ENCODE assay signal across 9 mouse cellular contexts in the genomic region with DNA sequence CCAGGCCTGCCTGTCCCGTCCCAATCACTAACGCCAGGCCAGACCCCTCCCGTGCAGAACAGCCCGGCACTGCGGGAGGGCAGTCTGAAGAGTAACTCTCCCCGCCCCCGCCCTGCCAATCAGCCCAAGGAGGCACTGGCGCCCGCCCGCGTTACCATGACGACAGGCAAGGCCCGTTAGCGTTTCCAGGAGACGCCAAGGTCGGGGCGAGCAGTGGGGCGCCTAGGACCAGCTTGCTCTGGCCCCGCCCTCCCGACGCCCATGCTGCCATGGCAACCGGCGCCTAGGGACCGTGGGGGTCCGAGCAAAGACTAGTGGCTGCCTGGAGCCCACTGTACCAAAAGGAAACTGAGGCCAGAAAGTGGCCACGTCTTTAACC. TPM values are rescaled to one million over a fixed set of nuclear protein-coding genes. Genes with fewer than 3 reads are reported as not detected.
DNase-seq lines count a peak whose midpoint lies in the region; ATAC-seq and TF ChIP-seq lines count a peak whose summit lies in the region.
"Had no signal": no experiment of that assay in that cellular context is flagged by ENCODE, and none has a peak within 500 bp of the region (broad histone marks: within the 10 kb centered on the region; RNA-seq: fewer than 3 reads in every experiment).

No protein-coding gene starts in this region.

- peak overlapping the region; percentile 50 for H3K4me2 ChIP-seq in intestine, embryonic 15.5 days (replicated peaks)

- intact Hi-C loops in left cerebral cortex, postnatal 4 days (cut with DNase I), result no loop called here

- no peaks in the 10 kb centered on the region for H3K27me3 ChIP-seq in intestine, embryonic 15.5 days (replicated peaks)
- H3K27me3 ChIP-seq in small intestine, adult 2 months (ENCODE audit: control insufficient read depth, insufficient read depth, low read length), result no peaks in the 10 kb centered on the region
- H3K27me3 ChIP-seq: CH12.LX had no signal

- ATAC-seq in intestine, embryonic 15.5 days, result peak; percentile 48
- ATAC-seq in megakaryocyte-erythroid progenitor cell, adult 5-6 weeks (replicated peaks; ENCODE audit: low FRiP score, low TSS enrichment, poor library complexity, severe bottlenecking), result peak; percentile 58

- peaks cover 50% of the 10 kb centered on the region for H3K4me1 ChIP-seq in intestine, embryonic 15.5 days (replicated peaks)
- H3K4me1 ChIP-seq in small intestine, adult 2 months (ENCODE audit: control insufficient read depth, insufficient read depth, insufficient read length, low read length), result peaks cover 6% of the 10 kb centered on the region

- TF ChIP-seq POLR2A in small intestine, adult 2 months (IDR thresholded peaks at IDR 0.05; ENCODE audit: low read depth, low read length), result no peak

- peak overlapping the region; percentile 5; the same call in 1 of the 2 replicates for H3K9ac ChIP-seq in intestine, embryonic 15.5 days

- H3K36me3 ChIP-seq in intestine, embryonic 15.5 days, result peaks cover 14% of the 10 kb centered on the region
- peaks cover 12% of the 10 kb centered on the region; the same call in 1 of the 2 replicates for H3K36me3 ChIP-seq in small intestine, adult 2 months (ENCODE audit: control insufficient read depth, insufficient read depth, low read length)

- peak overlapping the region; percentile 4; the same call in 1 of the 2 replicates for H3K4me3 ChIP-seq in intestine, embryonic 15.5 days (replicated peaks)
- 0 out of 2 replicates have a peak overlapping the region, but pooled peaks have one; percentile 14 for H3K4me3 ChIP-seq in small intestine, adult 2 months (ENCODE audit: low read depth, low read length)

- peak; percentile 80 to 87 for DNase-seq in left cerebral cortex, adult 18-20 months (ENCODE audit: low spot score in 2 of 2)
- no peak for DNase-seq in left cerebral cortex, adult 11 months (ENCODE audit: low spot score)
- DNase-seq in cerebellum, postnatal 4 days (ENCODE audit: low spot score in 2 of 2), result peak; percentile 79 to 93
- DNase-seq in gastrocnemius, postnatal 10 days, result peak; percentile 70
- DNase-seq in left cerebral cortex, postnatal 4 days, result peak; percentile 98

- TF ChIP-seq CTCF in small intestine, adult 2 months (IDR thresholded peaks at IDR 0.05; ENCODE audit: extremely low read depth, insufficient read length, insufficient replicate concordance, low read depth, low read length), result no peak

- H3K27ac ChIP-seq in intestine, embryonic 15.5 days, result peak overlapping the region; percentile 24; the same call in 1 of the 2 replicates
- H3K27ac ChIP-seq in small intestine, adult 2 months (ENCODE audit: insufficient read depth, low read depth, low read length), result no peak overlapping the region

- no peaks in the 10 kb centered on the region for H3K9me3 ChIP-seq in intestine, embryonic 15.5 days

- WGBS in intestine, embryonic 15.5 days, result 1% methylated on average over 26 of the region's 26 CpGs
- WGBS in small intestine, adult 2 months, result 16% methylated on average over 26 of the region's 26 CpGs

RNA-seq across cellular contexts. Expression of a gene that starts 7.1 kb away (rescaled TPM):
- total RNA-seq in left cerebral cortex, adult 18-20 months (2021), result 10 to 100 TPM; 50.4 to 60.8 TPM
- 10 to 100 TPM; 30.0 to 31.6 TPM for total RNA-seq in gastrocnemius, postnatal 10 days (2021)
- polyA plus RNA-seq in intestine, embryonic 15.5 days (2015; fragmentation: Nextera tagmentation; extraction: Ambion mirVana), result 123 and 130 TPM in 2 replicates
- 10 to 100 TPM; 87.9 to 88.5 TPM for total RNA-seq in left cerebral cortex, postnatal 4 days (2021)
- 74.1 and 91.0 TPM in 2 replicates for total RNA-seq in megakaryocyte-erythroid progenitor cell, adult 5-6 weeks (2014; fragmentation: Nextera tagmentation)
- total RNA-seq in megakaryocyte-erythroid progenitor cell, adult 5-6 weeks (2017), result 36.5 and 51.5 TPM in 2 replicates
- 61.8 and 92.4 TPM in 2 replicates for polyA plus RNA-seq in small intestine, adult 2 months (2012; rRNA removed)

RNA-seq across cellular contexts. Expression of a gene that starts 7.4 kb away (rescaled TPM):
- 100 to 1,000 TPM; 250 to 264 TPM for total RNA-seq in left cerebral cortex, adult 18-20 months (2021)
- total RNA-seq in gastrocnemius, postnatal 10 days (2021), result 10 to 100 TPM; 31.1 to 40.1 TPM
- polyA plus RNA-seq in intestine, embryonic 15.5 days (2015; fragmentation: Nextera tagmentation; extraction: Ambion mirVana), result 86.9 and 91.7 TPM in 2 replicates
- total RNA-seq in left cerebral cortex, postnatal 4 days (2021), result 100 to 1,000 TPM; 156 to 193 TPM
- total RNA-seq in megakaryocyte-erythroid progenitor cell, adult 5-6 weeks (2014; fragmentation: Nextera tagmentation), result 39.7 and 83.5 TPM in 2 replicates
- 77.5 and 98.5 TPM in 2 replicates for total RNA-seq in megakaryocyte-erythroid progenitor cell, adult 5-6 weeks (2017)
- 81.7 and 138 TPM in 2 replicates for polyA plus RNA-seq in small intestine, adult 2 months (2012; rRNA removed)

RNA-seq across cellular contexts. Expression of a gene that starts 14.7 kb away (rescaled TPM):
- 1 to 10 TPM in 1 of 2 experiments, under 1 TPM in 1; 0.70 to 1.0 TPM for total RNA-seq in left cerebral cortex, adult 18-20 months (2021)
- total RNA-seq in gastrocnemius, postnatal 10 days (2021), result 1 to 10 TPM; 1.2 to 3.0 TPM
- polyA plus RNA-seq in intestine, embryonic 15.5 days (2015; fragmentation: Nextera tagmentation; extraction: Ambion mirVana), result 2.4 and 2.5 TPM in 2 replicates
- 1 to 10 TPM; 1.1 to 1.3 TPM for total RNA-seq in left cerebral cortex, postnatal 4 days (2021)
- 0.37 and 0.69 TPM in 2 replicates for total RNA-seq in megakaryocyte-erythroid progenitor cell, adult 5-6 weeks (2014; fragmentation: Nextera tagmentation)
- total RNA-seq in megakaryocyte-erythroid progenitor cell, adult 5-6 weeks (2017), result 0.15 and 0.61 TPM in 2 replicates
- polyA plus RNA-seq in small intestine, adult 2 months (2012; rRNA removed), result 6.7 and 7.1 TPM in 2 replicates

RNA-seq across cellular contexts. Expression of a gene that starts 31.0 kb away (rescaled TPM):
- not detected for total RNA-seq in left cerebral cortex, adult 18-20 months (2021)
- total RNA-seq in gastrocnemius, postnatal 10 days (2021), result not detected
- 2.3 and 2.9 TPM in 2 replicates for polyA plus RNA-seq in intestine, embryonic 15.5 days (2015; fragmentation: Nextera tagmentation; extraction: Ambion mirVana)
- not detected for total RNA-seq in left cerebral cortex, postnatal 4 days (2021)
- not detected in 2 replicates for total RNA-seq in megakaryocyte-erythroid progenitor cell, adult 5-6 weeks (2014; fragmentation: Nextera tagmentation)
- not detected in 2 replicates for total RNA-seq in megakaryocyte-erythroid progenitor cell, adult 5-6 weeks (2017)
- 4.1 and 6.7 TPM in 2 replicates for polyA plus RNA-seq in small intestine, adult 2 months (2012; rRNA removed)

RNA-seq across cellular contexts. Expression of a gene that starts 58.9 kb away (rescaled TPM):
- 10 to 100 TPM; 11.6 to 17.9 TPM for total RNA-seq in left cerebral cortex, adult 18-20 months (2021)
- total RNA-seq in gastrocnemius, postnatal 10 days (2021), result 10 to 100 TPM; 22.5 to 23.4 TPM
- polyA plus RNA-seq in intestine, embryonic 15.5 days (2015; fragmentation: Nextera tagmentation; extraction: Ambion mirVana), result 58.0 and 74.2 TPM in 2 replicates
- 10 to 100 TPM; 29.7 to 30.5 TPM for total RNA-seq in left cerebral cortex, postnatal 4 days (2021)
- 6.3 and 8.8 TPM in 2 replicates for total RNA-seq in megakaryocyte-erythroid progenitor cell, adult 5-6 weeks (2014; fragmentation: Nextera tagmentation)
- total RNA-seq in megakaryocyte-erythroid progenitor cell, adult 5-6 weeks (2017), result 4.6 and 5.1 TPM in 2 replicates
- polyA plus RNA-seq in small intestine, adult 2 months (2012; rRNA removed), result 49.5 and 129 TPM in 2 replicates
